Mouse (Mus musculus) spleen, adult 2 months (tissue): ENCODE results near the gene Tlcd2. TPM values are rescaled to one million over a fixed set of nuclear protein-coding genes. Genes with fewer than 3 reads are reported as not detected.

Experiments
- DNase-seq, 2 experiments: peaks; one replicate each; pipeline versions ENCODE4 v3.0.0 to v3.0.0-alpha.2; 2012 to 2021; ENCODE audit warnings: low spot score in 2 of 2, low read depth in 1 of 2
- H3K27ac ChIP-seq: fragments of 200-500 bp; 2 replicates; pipeline ENCODE4 v1.5.1; 2012; ENCODE audit warnings: low read length, inconsistent platforms; ENCODE audit not compliant: insufficient read depth
- H3K27me3 ChIP-seq: fragments of 200-500 bp; 2 replicates; pipeline ENCODE4 v1.6.1; 2012; ENCODE audit warnings: mild to moderate bottlenecking, moderate library complexity, low read length, inconsistent platforms; ENCODE audit not compliant: control insufficient read depth, insufficient read depth
- H3K36me3 ChIP-seq: fragments of 200-500 bp; 2 replicates; pipeline ENCODE4 v1.6.1; 2012; ENCODE audit warnings: mild to moderate bottlenecking, low read length, inconsistent platforms; ENCODE audit not compliant: control insufficient read depth, insufficient read depth
- H3K4me1 ChIP-seq: fragments of 200-500 bp; 2 replicates; pipeline ENCODE4 v1.6.1; 2011; ENCODE audit warnings: inconsistent platforms; ENCODE audit not compliant: control insufficient read depth, insufficient read depth, insufficient read length
- H3K4me3 ChIP-seq: fragments of 200-500 bp; 2 replicates; pipeline ENCODE4 v1.5.1; 2011; ENCODE audit warnings: mild to moderate bottlenecking, inconsistent platforms; ENCODE audit not compliant: insufficient read depth, insufficient read length; ENCODE audit errors: extremely low read depth
- CTCF ChIP-seq: fragments of 200-500 bp; IDR thresholded peaks from 2 replicates; pipeline ENCODE4 v1.5.1; 2011; ENCODE audit warnings: mild to moderate bottlenecking, inconsistent platforms; ENCODE audit not compliant: insufficient read depth, insufficient read length, insufficient replicate concordance; ENCODE audit errors: extremely low read depth
- POLR2A ChIP-seq: fragments of 200-500 bp; IDR thresholded peaks from 2 replicates; pipeline ENCODE4 v1.6.1; 2011; ENCODE audit warnings: low read depth, low read length, inconsistent platforms
- WGBS: fragments of 180-500 bp; shearing (Covaris S2); methylation state at CpG from one replicate; pipeline ENCODE4 v1.1.7; 2018; 5-methylcytosine and 5-hydroxymethylcytosine counted together
- polyA plus RNA-seq: library from polyadenylated mRNA; depleted of rRNA; stranded (reverse); fragments of >200 nt; gene quantifications from 2 replicates; pipeline ENCODE4 v1.2.3, GENCODE M21; 2012

Gene Tlcd2
- polyA plus RNA-seq, 1 experiment = 6.9 TPM

- Histone ChIP-seq H3K4me3 (no peak overlapping the region), H3K36me3 (no peaks in the 10 kb centered on the region), H3K27me3 (no peaks in the 10 kb centered on the region), H3K4me1 (peaks cover 37% of the 10 kb centered on the region; the same call in 1 of the 2 replicates), H3K27ac (peak overlapping the region; percentile 98)
- whole genome bisulfite sequencing = 55% methylated on average over 5 of the region's 5 CpGs
- TF ChIP-seq POLR2A (no peak), CTCF (no peak)
- no peak for DNase-seq
Measured at GRCm38 (mm10) chr11:75459141-75459711, 2.3 kb upstream of the Tlcd2 start.

- Histone ChIP-seq H3K4me3 (no peak overlapping the region), H3K4me1 (peaks cover 36% of the 10 kb centered on the region; the same call in 1 of the 2 replicates)
Measured at GRCm38 (mm10) chr11:75459751-75460102, 1.8 kb upstream of the Tlcd2 start.

GRCm38 (mm10) chr11:75460103-75460843, 1.2 kb upstream of the Tlcd2 start:
- Histone ChIP-seq H3K4me3 (peak overlapping the region; percentile 51), H3K4me1 (peaks cover 31% of the 10 kb centered on the region; the same call in 1 of the 2 replicates)
- no peak for TF ChIP-seq CTCF
- peak; percentile 17; the same call in 1 of the 2 replicates for TF ChIP-seq POLR2A

More at GRCm38 (mm10) chr11:75459751-75460102, 1.8 kb upstream of the Tlcd2 start:
- H3K27me3 ChIP-seq = no peaks in the 10 kb centered on the region
- no peak for DNase-seq
- H3K27ac ChIP-seq = peak overlapping the region; percentile 98
- 23% methylated on average over 5 of the region's 5 CpGs for WGBS
- H3K36me3 ChIP-seq = no peaks in the 10 kb centered on the region
- TF ChIP-seq POLR2A (no peak), CTCF (no peak)

GRCm38 (mm10) chr11:75461743-75462252, 283 bp downstream of the Tlcd2 start:
- 1% methylated on average over 30 of the region's 30 CpGs for WGBS
- H3K36me3 ChIP-seq = no peaks in the 10 kb centered on the region; the same call in 1 of the 2 replicates
- H3K4me3 ChIP-seq = peak overlapping the region; percentile 67
- peak overlapping the region; percentile 66 for H3K27ac ChIP-seq
- H3K4me1 ChIP-seq = peaks cover 26% of the 10 kb centered on the region; the same call in 1 of the 2 replicates
- no peak for DNase-seq
- H3K27me3 ChIP-seq = no peaks in the 10 kb centered on the region
- TF ChIP-seq POLR2A = no peak
- no peak for TF ChIP-seq CTCF

More at GRCm38 (mm10) chr11:75460103-75460843, 1.2 kb upstream of the Tlcd2 start:
- WGBS = under 1% methylated on average over 19 of the region's 19 CpGs
- H3K27ac ChIP-seq = peak overlapping the region; percentile 98
- H3K36me3 ChIP-seq = no peaks in the 10 kb centered on the region
- DNase-seq = peak; percentile 85 to 91
- no peaks in the 10 kb centered on the region for H3K27me3 ChIP-seq

GRCm38 (mm10) chr11:75462253-75462783, 803 bp downstream of the Tlcd2 start:
- Histone ChIP-seq H3K4me3 (peak overlapping the region; percentile 67), H3K4me1 (peaks cover 25% of the 10 kb centered on the region; the same call in 1 of the 2 replicates), H3K27ac (peak overlapping the region; percentile 66), H3K36me3 (no peaks in the 10 kb centered on the region; the same call in 1 of the 2 replicates), H3K27me3 (no peaks in the 10 kb centered on the region)
- TF ChIP-seq POLR2A (no peak), CTCF (no peak)
- peak in 1 of 2 experiments; percentile 35 for DNase-seq
- WGBS = 10% methylated on average over 15 of the region's 16 CpGs

GRCm38 (mm10) chr11:75462865-75463336, 1.4 kb downstream of the Tlcd2 start:
- peak in 1 of 2 experiments; percentile 43 for DNase-seq

GRCm38 (mm10) chr11:75463624-75464023, 2.1 kb downstream of the Tlcd2 start:
- 85% methylated on average over 4 of the region's 4 CpGs for WGBS
- H3K4me3 ChIP-seq = no peak overlapping the region
- no peaks in the 10 kb centered on the region; the same call in 1 of the 2 replicates for H3K36me3 ChIP-seq
- no peaks in the 10 kb centered on the region for H3K27me3 ChIP-seq
- no peak for TF ChIP-seq POLR2A
- TF ChIP-seq CTCF = no peak
- H3K4me1 ChIP-seq = peaks cover 18% of the 10 kb centered on the region; the same call in 1 of the 2 replicates
- no peak for DNase-seq
- H3K27ac ChIP-seq = no peak overlapping the region

More at GRCm38 (mm10) chr11:75462865-75463336, 1.4 kb downstream of the Tlcd2 start:
- Histone ChIP-seq H3K27ac (peak overlapping the region; percentile 66; the same call in 1 of the 2 replicates), H3K36me3 (no peaks in the 10 kb centered on the region; the same call in 1 of the 2 replicates), H3K27me3 (no peaks in the 10 kb centered on the region), H3K4me1 (peaks cover 24% of the 10 kb centered on the region; the same call in 1 of the 2 replicates), H3K4me3 (no peak overlapping the region)
- no peak for TF ChIP-seq POLR2A
- TF ChIP-seq CTCF = no peak
- WGBS = 24% methylated on average over 9 of the region's 9 CpGs
